Mouse (Mus musculus): ENCODE results near the gene Acer1.

Acer1 gene

DNA sequence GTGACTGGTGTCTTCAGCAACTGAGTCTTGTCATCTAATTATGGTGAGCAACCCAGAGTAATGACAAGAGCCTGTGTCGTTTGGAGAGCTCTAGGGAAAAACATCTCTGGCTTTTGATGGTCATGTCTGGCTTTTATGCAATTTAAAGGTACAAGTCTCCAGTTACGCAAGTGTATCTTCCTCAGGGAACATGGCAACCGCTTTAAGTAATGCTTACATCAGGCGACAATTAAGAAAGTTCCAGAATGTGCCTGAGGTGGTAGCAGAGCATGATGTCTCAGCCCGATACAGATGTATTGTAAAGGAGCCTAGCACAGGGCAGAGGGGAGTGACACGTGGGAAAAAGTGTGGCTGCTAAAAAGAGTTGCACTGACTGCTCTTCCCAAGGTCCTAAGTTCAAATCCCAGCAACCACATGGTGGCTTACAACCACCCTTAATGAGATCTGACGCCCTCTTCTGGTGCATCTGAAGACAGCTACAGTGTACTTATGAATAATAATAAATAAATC, 7.0 kb upstream of the Acer1 start:
- DNase-seq: no peak

DNA sequence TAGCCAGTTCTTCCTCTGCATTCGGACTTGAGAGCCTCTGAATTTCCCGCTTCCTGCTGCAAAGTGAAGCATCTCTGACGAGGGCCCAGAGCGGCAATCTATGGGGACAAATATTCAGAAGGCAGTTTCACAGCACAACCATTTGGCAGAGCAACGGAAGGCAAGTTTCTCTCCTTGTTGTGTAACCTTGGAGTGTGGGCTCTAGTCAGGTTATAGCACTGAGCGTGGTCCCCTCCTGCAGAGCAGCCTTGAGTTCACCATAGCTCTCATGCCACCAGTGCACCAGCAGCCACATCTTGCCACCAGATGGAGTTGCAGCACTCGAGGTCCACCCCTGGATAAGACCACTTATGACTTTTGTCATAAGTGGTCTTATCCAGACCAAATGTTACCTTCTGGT, 6.5 kb upstream of the Acer1 start:
- DNase-seq: no peak

DNA sequence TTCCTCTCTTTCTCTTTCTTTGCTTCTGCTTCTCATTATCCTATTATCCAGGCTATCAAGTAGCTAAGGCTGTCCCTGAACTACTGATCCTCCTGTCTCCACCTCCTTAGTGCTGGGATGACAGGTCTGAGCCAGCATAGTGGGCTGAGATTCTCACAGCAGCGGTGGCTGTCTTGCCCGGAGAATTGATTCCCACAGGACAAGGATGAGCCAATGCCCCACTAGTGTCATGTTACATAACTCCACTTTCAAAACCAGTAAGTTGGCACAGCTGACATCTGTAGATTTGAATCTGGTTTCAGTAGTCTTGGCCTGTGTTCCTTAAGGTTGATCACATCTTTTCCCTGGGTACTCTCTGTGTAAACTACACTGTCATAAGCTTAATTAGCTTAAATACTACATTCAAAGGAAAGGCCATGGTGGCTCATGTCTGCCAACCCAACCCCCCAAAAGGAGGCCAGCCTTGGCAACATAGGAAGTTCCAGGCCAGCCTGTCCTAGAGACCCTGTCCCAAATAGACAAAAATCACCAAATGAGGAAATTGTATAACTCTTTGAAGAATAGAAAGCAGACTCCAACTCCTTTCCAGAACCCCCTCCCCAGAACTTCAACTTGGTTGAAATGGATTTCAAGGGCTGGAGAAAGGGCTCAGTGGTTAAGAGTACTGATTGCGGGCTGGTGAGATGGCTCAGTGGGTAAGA, 4.3 kb upstream of the Acer1 start:
- no peak for DNase-seq

DNA sequence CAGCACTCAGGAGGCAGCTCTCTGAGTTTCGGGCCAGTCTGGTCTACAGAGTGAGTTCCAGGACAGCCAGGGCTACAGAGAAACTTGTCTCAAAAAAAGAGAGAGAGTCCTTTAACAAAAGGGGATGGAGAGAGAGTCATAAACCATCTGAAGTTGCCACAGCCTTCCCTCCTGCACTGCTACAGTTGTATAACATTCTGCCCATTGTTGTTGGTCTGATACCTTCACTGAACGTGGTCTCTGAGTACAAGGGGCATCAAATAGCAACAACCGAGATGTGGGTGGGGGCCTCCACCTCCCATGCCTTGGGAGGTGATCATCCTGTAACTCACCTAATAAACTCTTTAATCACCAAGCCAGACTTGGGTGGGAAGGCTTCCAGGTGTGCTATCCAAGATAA, 3.7 kb upstream of the Acer1 start:
- DNase-seq: no peak

DNA sequence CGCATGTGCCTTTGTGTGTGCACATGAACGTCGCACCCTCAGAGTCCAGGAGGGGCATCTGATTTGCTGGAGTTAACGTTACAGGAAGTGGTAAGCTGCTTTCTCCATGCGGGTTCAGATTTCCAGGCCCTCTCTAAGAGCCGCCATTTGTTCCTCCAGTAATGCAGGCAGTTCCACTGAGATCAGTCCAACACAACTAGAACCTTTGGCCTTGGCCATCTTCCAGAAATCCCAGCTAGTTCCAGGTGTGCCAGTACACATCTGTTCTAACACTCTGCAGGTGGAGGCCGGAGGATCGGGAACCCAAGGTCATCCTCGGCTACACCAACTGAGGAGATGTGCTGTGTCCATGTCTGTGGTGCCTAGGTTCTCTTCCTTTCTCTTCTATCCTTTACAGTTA, 3.0 kb upstream of the Acer1 start:
- no peak for DNase-seq

DNA sequence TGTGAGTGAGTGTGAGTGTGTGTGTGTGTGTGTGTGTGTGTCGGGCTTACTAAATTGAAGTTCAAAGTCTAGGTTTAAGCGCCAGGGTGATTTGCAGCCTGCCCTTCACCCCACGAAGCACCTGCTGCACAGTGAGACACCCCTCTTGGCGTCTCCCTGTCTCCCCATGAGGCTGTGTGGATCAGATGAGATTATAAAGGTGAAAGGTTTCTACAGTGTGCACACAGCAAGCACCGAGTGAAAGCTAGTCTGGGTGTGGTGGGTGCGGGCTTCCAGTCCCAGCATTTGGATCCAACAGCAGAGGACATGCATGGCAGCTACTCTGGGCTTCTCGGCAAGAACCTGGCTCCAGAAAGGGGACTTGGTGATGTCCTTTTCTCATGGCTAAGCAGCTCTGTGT, 877 bp downstream of the Acer1 start:
- DNase-seq: no peak

DNA sequence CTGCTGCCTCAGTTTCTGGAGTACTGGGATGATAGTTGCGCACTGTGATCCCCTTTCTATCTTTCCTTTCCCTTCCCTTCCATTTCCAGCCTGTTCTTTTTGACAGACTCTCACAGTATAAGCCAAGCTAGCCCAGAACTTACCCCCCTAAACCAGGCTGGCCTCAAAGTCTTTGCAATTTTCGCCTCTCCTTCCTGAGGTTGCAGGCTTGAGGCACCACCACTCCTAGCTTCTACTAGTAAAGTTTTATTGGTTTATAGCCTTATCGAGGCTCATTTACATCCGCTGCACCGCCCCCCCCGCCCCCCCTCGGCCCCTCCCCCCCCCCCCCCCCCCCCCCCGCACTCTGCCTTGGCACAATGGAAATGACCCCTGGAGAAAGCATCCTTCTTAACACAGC, 2.4 kb downstream of the Acer1 start:
- DNase-seq: no peak

DNA sequence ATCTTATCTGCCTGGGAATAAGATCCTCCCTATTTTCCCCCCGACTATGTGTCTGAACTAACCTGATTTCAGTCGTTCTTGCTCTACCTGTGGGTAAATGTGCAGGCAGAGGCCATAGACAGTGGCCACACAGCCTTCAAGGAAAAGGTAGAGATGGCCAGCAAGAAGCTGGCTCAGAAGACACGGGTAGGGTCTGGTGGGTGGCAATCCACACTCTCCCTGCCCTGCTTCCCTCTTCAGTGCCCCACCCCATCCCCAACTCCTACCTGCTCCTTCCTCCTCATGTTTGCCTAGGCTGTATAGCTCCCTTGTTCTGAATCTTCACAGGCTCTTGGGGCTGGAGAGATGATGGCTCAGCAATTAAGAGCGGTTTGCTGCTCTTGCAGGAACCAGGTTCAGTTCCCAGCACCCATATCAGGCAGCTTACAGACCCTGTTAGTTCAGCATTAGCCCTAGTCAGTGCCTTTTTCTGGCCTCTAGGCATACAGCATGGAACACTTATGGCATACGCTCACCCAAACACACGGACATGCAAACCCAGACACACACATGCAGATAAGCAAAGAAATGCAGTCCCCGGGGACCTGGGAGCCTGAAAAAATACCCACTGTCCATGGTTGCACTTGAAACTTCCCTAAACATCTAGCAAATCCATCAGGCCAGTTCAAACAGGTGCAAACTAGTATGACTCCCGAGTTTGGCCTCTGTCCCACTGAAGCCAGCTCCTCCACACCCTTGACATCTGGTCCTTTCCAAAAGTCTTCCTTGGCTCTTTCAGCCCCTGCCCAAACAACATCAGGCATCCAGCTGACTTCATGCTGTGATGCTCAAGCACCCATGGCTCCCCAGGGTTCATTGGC, 5.2 kb downstream of the Acer1 start:
- no peak for DNase-seq

DNA sequence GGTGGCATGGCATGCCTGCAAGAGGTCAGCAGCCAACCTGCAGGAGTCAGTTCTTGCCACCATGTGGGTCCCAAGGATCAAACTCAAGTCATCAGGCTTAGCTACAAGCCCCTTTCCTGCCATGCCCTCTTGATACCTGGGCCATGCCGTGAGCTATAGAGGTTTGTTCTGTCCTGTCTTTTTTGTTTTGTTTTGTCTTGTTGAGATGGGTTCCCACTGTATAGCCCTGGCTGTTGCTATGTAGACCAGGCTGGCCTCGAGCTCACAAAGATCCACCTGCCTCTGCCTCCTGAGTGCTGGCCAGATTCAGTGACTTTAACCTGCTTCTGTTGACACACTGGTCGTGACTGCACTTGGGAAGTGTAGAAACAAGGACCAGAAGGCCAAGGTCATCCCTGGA, 6.5 kb downstream of the Acer1 start:
- DNase-seq: no peak

DNA sequence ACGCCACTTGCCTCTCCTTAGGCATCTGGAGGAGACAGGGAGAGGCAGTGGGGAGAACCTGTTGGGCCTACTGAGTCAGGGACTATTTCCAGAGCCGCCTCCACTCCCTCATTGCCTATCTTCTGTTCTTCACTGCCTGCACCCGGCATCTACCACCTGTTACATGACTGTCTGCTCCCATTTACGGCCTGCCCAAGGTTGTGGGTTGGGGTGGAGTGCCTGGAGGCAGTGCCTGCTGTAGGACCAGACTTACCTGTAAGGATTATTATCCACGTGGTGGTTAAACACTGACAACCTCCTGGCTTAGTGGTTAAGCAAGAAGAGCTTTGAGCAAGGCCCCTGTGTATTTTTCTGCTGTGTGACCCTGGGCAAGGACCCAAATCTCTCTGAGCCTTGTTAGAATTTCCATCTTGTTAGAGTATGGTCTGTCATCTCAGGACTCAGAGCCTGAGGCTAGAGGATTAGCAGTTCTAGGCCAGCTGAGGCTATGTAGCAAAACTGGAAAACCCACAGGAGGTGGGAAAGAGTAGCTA, 7.2 kb downstream of the Acer1 start:
- DNase-seq: no peak

DNA sequence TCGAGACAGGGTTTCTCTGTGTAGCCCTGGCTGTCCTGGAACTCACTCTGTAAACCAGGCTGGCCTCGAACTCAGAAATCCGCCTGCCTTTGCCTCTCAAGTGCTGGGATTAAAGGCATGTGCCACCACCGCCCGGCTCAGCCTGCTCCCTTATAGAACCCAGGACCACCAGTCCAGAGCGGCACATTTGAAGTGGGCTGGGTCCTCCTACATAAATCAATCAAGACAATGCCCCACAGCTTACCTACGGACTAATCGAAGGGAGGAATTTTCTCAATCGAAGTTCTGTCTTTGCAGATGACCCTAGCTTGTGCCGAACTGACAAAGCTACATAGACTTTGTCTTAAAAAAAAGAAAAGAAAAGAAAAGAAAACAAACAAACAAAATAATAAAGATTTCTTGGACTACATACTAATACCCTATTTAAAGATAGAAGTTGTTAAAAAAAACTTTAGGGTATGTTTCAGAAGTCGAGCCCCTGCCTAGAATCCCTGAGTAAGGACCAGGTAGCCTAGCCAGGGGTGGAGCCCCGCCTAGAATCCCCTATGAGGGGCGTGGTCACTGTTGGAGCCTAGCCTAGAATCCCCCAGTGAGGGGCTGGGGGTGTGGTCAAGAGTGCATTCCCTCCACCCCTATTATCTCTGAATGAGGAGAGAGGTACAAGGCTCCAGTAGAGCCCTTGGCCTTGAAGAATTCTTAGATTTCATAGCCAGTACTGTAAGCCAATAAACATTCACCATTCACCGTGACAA, 7.8 kb downstream of the Acer1 start:
- no peak for DNase-seq

DNA sequence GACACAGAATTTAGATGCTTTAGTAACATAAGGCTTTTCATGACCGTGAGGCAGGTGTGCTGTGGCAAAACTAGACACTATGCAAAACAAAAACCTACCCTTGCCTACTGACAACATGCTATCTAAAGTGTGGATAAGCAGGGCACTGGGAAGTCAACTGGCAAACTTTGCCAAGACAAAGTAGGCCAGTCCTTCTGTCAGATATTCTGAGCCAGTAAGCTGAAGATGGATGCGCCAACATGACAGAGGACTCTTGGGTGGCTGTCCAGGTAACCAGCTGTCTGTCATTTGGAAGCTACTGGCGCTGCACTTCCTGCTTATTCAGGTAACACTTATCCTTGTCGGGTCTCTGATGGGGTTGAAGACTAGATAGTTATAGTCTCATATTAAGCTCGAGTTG, 11.8 kb downstream of the Acer1 start:
- DNase-seq: no peak

DNA sequence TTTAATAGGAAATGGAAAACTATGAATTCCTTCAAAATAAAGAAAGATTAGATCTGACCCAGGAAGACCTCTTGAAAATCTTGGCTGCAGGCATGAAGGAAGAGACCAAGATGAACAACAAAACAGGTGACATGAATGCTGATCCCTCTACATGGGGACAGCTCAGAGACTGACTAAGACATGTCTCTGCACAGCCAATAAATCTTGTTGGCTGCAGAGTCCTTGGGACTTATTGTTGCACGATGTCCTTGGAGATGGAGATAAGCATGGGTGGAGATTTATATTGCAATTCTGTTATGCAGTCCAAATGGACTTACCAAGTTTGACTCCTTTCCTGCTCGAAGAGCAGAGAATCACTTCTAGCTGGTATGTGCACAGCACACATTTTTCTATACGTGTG, 12.6 kb downstream of the Acer1 start:
- no peak for DNase-seq

DNA sequence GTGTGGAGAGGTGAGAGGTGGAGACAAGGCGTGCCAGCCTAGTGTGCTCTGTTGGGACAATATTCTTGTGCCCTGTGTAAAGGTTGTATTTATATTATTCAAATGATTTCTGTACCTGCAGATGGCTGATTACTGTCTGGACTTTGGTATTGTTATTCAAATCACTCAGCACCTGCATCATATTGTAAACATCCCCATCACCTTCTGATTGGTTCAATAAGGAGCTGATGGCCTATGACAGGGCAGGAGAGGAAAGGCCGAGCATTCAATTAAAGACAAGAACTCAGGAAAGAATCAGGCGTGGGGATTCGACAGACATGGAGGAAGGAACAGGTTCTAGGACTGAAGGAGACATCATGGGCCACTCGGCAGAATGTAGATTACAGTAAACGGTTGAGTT, 18.3 kb downstream of the Acer1 start:
- no peak for DNase-seq

DNA sequence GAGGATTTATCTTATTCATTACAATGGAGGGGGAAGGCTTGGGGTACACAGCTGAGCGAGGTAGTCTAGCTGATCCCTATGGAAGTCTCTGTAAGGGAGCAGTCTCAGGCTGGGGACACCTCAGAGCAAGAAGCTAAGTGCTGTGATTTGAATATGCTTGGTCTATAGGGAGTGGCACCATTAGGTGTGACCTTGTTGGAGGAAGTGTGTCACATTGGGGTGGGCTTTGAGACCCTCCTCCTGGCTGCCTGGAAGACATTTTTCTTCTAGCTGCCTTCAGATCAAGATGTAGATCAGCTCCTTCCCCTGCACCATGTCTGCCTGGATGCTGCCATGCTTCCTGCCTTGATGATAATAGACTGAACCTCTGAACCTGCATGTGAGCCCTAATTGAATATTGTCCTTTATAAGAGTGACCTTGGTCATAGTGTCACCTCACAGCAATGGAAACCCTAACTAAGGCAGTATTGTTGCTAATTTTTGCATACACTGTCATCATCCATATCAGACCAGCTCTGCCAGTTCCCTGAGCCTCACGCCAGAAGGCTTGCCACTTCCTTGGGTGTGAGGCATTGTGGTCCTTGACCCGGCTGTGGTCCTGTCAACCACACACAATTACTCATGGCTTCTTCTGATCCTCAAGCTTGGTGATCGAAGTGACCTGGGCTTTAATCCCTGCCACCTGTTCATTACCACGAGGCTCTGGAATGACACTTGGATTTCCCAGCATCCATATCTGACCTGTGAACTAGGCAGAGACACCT, 19.1 kb downstream of the Acer1 start:
- DNase-seq: no peak

DNA sequence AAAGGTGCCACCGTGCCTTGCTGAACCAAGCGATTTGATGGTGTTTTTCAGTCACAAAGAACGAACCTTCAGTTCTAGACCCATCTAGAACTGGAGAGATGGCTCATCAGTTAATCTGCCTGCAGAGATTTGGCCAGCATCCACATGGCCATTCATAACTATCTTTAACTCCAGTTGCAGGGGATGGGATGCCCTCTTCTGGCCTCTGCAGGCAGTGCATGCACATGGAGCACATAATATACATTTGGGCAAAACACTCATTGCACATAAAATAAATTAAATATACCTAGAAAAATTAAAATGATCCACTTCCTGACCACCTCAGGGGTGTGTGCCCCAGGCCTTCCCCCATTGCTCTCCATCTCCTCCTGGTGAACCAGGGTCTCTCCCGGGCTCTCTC, 20.0 kb downstream of the Acer1 start:
- no peak for DNase-seq

DNA sequence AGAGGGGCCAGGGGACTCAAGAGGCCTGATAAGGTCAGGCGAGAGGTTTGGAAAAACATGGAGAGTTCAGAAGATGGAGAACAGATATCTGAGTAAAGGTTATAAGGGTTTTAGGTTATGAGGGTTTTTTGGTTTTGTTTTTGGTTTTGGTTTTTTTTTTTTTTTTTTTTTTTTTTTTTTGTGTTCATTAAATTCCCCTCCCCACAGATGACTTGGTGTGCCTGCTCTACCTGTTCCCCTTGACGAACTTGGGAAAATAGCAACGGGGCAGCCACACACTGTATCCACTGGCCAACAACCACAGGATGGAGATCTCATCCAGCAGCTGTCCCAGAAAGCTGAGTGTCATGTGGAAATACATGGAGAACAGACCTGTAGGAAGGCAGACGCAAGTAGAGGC, 23.3 kb downstream of the Acer1 start:
- DNase-seq: no peak

DNA sequence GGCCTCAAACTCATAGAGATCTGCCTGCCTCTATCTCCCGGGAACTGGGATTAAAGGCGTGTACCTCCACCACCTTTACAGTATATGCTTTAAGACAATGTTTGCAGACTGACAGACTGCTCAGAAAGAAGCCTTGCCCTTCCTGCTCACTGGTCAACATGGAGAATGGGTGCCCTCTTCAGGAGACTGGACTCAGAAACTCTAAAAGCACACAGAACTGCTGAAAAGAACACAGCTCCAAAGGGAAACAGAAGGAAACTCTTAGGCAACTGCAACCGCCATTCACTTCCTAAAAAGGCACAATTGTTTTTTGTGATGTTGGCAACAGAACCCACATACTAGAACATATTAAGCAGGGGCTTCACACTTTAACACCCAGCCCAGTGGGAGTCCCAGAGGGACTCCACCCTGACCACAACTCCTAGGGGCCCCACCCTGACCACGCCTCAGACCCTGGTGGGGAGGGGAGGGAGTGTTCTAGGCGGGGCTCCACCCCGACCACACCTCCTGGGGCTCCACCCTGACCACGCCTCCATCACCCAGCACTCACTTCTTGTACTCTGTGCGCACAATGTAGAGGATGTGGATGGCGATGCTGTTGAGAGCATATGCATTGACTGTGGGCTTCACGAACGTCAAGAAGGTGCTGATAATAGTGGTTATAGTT, 24.0 kb downstream of the Acer1 start:
- DNase-seq: peak; percentile 37 to 38

DNA sequence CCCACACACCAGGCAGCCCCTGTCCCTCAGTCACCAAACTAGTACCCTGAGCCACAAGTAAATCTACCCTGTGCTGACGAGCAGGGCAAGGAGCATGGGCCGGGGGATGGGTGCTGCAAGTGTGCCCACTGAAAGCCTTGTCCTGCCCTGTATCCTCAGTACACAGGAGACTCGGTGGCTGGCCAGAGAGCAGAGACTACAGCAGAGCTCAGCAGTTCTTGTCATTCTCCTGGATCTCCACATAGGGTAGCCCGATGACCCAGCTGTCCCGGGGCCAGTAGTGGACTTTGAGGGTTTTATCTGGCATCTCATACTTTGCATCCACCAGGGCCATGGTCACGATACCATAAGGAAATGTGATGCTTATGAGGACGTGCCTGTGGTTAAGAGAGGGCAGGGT, 27.1 kb downstream of the Acer1 start:
- DNase-seq: no peak

DNA sequence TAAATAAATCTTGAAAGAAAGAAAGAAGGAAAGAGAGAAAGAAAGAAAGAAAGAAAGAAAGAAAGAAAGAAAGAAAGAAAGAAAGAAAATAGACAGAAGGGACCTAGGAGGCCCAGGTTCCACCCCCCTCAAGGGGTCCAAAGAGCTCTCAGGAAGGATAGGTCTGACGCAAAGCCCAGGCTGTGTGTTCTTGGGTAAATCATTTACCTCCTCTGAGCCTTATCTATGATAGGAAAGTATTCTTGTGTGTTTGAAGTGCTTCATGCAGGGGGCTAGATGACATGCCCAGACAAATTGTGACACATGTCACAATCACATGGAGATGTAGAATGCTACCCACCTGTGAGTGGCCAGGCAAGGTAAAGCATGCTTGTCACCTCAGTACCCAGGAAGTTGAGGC, 29.3 kb downstream of the Acer1 start:
- no peak for DNase-seq

DNA sequence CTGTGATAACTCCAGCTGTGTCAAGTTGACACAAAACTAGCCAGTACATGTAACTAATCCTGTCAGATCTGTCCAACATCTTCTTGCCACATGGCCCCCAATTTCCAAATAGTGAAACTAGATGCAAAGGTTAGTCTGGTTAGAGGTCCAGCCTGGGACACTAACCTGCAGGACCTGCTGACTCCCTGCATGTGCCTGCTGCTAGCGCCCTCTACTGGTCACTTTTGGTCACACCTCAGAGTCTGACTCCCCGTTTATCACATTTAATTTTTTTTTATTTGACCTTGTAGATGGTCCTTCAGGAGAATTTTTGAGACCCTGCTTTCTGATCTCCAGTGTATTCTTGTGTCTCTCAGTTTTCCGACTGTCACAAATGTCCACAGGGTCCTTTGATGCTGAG, 31.0 kb downstream of the Acer1 start:
- DNase-seq: peak; percentile 59 to 60

DNA sequence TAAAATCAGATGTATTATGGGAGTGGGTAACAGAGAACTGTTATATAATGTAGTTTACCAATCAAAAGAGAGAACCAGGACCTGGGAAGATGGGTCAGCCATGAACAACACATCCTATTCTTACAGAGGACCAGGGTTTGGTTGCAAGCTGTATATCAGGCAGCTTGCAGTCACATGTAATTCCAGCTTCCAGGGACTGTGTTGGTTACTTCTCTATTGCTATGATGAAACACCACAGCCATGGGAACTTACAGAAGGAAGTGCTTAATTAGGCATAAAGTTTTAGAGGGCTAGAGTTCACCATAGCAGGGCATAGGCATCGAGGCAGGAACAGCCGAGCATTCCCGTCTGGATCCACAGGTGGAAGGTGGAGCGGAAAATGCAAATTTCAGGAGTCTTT, 43.2 kb downstream of the Acer1 start:
- DNase-seq: no peak
